Mouse (Mus musculus): ENCODE measurements around the gene Gsk3a.
"Not testable (repeated sequence)": the region's sequence is repeated elsewhere in the genome, so short reads cannot be mapped to it uniquely, and the experiment has no call there.

Gsk3a gene

GRCm38 (mm10) chr7:25273259-25274241 is 35.9 kb upstream of the Gsk3a start:
- DNase-seq (ENCODE audit: low read depth, low spot score) = no peak

DNA sequence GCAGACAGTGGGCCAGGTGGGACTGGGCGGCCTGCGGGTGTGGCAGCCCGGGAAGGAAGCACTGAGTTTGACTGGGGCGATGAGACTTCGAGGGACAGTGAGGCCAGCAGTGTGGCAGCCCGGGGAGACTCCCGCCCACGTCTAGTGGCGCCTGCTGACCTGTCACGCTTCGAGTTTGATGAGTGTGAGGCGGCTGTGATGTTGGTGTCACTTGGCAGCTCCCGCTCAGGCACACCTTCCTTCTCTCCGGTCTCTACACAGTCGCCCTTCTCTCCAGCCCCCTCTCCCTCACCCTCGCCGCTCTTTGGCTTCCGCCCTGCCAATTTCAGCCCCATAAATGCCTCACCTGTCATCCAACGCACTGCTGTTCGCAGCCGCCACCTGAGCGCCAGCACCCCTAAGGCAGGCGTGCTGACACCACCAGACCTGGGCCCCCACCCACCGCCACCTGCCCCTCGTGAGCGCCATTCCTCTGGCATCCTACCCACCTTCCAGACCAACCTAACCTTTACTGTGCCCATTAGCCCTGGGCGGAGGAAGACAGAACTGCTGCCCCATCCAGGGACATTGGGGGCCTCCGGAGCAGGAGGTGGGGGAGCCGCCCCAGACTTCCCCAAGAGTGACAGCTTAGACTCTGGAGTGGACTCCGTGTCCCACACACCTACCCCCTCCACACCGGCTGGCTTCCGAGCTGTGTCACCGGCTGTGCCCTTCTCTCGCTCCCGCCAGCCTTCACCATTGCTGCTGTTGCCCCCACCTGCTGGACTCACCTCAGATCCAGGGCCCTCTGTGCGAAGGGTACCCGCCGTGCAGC is 35.0 kb upstream of the Gsk3a start:
- no peak for DNase-seq (ENCODE audit: low read depth, low spot score)

DNA sequence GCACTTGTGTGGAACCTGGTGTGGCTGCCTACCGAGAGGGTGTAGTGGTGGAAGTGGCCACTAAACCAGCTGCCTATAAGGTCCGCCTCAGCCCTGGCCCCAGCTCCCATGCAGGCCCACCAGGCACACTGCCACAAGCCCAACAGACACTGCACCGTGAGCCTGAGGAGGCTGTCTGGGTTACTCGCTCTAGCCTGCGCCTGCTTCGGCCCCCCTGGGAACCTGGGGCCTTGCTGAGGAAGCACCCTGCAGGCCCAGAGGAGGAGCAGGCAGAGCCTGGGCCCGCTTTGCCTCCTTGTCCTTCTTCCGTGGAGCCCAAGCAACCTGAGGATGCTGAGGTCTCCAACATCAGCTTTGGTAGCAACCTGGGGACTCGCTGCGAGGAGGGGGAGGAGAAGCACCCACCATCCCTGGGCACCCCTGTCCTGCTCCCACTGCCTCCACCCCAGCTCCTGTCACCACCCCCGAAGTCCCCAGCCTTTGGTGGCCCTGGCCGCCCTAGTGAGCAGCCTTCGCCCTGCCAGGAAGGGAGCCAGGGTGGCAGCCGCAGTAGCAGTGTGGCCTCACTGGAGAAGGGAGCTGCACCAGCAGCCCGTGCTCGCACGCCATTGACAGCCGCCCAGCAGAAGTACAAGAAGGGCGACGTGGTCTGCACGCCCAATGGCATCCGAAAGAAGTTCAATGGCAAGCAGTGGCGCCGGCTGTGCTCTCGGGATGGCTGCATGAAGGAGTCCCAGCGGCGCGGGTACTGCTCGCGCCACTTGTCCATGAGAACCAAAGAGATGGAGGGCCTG is 34.2 kb upstream of the Gsk3a start:
- no peak for DNase-seq (ENCODE audit: low read depth, low spot score)

DNA sequence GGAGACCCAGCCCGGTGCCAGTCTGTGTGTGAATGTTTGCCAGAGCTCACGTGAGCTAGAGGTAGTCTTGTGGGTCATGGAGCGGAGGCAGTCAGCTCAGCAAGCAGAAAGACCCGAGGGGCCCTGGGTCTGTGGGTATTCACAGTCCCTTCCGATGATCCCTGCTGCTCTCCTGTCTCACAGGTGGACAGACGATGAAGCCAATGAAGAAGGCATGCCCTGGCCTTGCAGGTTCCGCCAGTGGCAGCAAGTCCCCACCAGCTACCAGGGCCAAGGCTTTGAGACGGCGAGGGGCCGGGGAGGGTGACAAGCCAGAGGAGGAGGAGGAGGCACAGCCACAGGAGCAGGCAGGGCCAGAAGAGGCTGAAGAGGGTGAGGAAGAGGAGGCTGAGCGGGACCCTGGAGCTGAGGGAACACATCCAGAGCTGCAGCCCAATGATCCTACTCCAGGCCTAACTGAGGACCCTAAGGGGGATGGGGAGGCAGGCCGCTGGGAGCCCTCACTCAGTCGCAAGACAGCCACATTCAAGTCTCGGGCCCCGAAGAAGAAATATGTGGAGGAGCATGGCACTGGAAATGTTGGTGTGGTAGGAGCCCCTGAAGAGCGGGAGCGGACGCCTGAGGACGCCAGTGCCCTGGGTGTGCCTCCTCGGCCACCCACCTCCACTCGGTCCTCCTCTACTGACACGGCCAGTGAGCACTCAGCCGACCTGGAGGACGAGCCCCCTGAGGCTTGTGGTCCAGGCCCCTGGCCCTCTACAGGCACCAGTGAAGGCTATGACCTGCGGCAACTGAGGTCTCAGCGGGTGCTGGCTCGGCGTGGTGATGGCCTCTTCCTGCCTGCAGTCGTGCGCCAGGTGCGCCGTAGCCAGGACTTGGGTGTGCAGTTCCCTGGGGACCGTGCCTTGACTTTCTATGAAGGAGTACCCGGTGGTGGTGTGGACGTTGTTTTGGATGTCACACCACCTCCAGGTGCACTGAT is 33.3 kb upstream of the Gsk3a start:
- no peak for DNase-seq (ENCODE audit: low read depth, low spot score)

DNA sequence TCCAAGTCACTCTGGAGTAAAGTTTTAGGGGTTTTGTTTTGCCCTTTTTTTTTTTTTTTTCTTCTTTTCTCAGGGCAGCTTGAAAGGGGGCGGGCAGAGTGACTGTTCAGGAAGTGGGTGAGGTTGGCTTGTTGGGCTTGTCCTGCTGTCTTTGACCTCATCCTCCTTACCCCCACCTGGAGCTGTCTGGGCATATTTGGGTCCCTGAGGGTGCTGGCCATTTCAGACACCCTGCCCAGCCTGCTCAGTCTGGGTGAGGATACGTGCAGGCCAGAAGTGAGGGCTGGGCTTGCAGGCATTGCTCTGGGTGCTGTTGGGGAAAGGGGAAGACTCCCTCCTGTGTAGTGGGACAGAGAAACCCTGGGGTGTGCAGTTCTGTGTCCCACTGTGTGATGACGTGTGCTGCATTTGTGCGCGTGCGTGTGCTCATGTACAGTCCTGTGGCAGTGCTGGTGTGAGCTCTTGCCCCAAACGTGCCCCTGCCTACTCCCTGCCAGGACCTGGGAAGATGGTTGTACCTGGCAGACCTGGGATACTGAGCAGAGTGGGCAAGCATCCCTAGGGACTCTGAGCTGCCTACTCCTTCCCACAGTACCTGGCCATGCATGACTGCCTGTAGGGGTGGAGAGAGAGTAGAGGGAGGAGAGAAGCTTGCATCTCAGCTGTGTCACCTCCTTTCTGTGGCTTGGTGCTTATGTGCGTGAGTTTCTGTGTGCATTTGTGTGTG is 32.1 kb upstream of the Gsk3a start:
- no peak for DNase-seq (ENCODE audit: low read depth, low spot score)

DNA sequence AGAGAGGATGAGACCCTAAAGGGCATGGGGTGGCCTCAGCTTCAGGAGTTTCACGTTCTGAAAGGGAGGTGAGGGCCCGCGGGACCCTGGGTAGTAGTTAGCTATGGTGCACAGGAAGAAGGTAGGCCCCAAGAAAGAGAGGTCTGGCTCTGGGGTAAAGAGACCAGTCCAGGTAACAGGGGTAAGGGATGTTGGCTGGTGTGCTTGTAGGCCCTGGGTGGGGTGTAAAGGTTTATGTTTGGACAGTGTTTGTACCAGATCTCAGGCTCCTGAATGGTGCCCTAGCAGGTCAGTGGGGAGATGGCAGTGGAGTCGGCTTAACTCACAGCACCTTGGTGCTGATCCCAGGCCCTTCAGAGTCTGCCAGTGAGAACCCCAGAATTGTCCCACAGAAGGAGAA is 31.4 kb upstream of the Gsk3a start:
- DNase-seq (ENCODE audit: low read depth, low spot score) = no peak

- no peak for DNase-seq (ENCODE audit: low read depth, low spot score)
Measured at GRCm38 (mm10) chr7:25268588-25268987, 30.9 kb upstream of the Gsk3a start.

DNA sequence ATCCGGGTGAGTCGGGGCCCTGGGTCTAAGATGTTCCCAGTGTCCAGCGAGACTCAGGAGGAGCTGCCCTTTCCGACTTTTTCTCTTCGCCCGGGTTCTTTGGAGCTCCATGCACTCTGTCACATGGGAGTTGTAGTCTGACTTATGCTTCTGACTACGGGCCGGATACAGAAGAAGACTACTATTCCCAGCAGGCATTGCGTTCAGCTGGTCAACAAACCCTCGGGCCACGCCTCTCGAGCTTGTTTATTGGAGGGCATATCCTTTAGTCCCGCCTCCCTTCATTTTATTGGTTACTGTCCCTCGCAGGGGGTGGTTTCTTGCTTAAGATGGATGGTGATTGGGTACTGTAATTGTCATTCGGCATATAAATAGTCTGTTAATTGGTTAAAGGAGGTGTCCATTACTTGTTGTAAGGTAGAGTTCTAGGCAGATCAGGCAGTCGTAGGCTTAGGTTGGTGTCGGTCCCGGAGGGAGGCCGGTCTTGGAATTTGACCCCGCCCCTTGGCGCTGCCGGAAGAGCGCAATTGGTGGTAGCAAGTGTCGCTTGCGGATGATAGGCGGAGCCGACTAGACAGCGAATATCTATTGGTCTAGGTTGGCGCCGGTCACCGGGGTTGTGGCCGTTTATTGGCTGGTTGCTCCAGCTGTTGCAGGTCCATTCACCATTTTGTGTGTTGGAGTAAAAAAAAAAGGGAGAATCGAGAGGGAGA is 30.3 kb upstream of the Gsk3a start:
- DNase-seq (ENCODE audit: low read depth, low spot score) = peak; percentile 99

DNA sequence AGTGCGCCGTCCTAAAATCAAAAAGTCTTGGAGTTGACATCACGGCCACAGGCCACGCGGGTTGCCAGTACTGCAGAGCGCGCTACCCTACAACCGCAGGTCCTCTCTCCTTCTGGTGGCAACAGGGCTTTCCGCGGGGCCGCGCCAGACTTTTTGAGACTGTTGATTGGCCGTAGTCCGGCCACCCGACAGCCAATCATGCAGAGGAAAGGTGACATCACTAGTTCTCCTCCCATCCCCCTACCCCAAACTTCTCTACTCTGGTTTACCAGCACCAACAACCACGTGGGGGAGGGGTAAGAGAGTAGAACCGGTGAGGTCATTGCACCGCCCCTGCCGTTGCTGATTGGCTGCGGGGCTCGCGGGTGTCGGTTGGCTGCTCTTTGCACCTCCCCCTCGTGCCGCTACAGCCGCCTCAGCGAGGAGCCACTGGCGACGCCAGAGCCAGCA is 29.7 kb upstream of the Gsk3a start, which contains the start of gene Cic:
Cic (plus strand) TSS at position 404 of the 450 bp plus-strand sequence.
- DNase-seq (ENCODE audit: low read depth, low spot score) = peak; percentile 99

DNA sequence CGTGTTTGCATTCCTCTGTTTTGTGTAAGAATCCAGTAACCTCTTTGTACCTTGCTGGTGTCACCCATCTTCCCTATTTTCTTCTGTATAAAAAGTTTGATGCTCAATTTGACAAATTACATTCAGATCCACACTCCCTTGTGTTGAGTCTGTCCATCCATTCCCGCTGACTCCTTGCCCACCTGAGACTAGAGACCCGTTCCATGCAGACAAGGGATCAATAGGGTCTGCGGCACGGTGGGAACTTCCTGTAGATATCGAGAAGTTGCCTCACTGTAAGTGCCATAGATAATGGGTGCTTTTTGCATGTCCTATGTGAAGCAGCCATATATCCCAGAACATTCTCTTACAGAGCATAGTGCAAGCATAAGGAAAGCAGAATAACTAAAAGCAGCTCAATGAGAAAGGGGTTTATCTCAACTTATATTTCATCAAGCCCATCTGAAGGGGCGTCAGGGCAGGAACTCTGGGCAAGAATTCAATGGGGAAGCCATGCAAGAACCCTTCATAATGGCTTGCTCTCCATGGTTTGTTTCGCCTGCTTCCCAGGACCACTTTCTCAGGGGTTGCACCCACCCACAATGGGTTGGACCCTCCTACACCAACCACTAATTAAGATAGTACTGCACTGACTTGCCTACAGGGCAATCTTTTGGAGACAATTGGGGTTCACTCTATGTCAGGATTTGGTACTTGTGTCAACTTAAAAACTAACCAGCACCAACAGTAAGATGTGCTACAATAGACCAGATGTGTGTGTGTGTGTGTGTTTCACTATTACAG is 28.7 kb upstream of the Gsk3a start:
- DNase-seq (ENCODE audit: low read depth, low spot score) = no peak

DNA sequence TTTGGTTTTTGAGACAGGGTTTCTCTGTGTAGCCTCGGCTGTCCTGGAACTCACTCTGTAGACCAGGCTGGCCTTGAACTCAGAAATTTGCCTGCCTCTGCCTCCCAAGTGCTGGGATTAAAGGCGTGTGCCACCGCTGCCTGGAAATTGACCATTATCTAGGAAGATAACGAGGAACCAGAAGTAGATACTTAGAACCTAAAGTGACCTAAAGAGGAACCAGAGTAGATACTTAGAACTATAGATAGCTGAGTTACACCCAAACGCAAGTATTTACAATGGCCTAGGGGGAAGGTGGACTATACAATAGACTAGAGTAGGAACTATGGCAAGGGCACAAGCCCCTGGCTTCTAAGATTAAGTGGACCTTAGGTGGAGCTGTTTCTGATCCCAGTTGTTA is 28.1 kb upstream of the Gsk3a start:
- not testable (repeated sequence) for DNase-seq (ENCODE audit: low read depth, low spot score)

- DNase-seq (ENCODE audit: low read depth, low spot score) = no peak
Measured at GRCm38 (mm10) chr7:25263968-25264870, 26.6 kb upstream of the Gsk3a start.

- no peak for DNase-seq (ENCODE audit: low read depth, low spot score)
Measured at GRCm38 (mm10) chr7:25261896-25262295, 24.2 kb upstream of the Gsk3a start.

GRCm38 (mm10) chr7:25251822-25252221 is 14.2 kb upstream of the Gsk3a start:
- peak; percentile 39 for DNase-seq (ENCODE audit: low read depth, low spot score)

GRCm38 (mm10) chr7:25251071-25251791 is 13.6 kb upstream of the Gsk3a start:
- peak; percentile 48 for DNase-seq (ENCODE audit: low read depth, low spot score)
